8 mouse cellular contexts compared by ENCODE assay signal in genomic region chr16:31191818-31192217, GRCm38 (mm10). TPM values are rescaled to one million over a fixed set of nuclear protein-coding genes. Genes with fewer than 3 reads are reported as not detected.
A peak's percentile ranks its signal among the peaks of the same experiment; 100 is the strongest.
DNase-seq lines count a peak whose midpoint lies in the region; ATAC-seq and TF ChIP-seq lines count a peak whose summit lies in the region.

No protein-coding gene starts in this region.

- DNase-seq in kidney, adult 2 months = peak; percentile 21
- DNase-seq in kidney, postnatal 10 days = no peak
- DNase-seq in lung, postnatal 36 days = peak; percentile 62
- peak; percentile 62 for DNase-seq in thymus, adult 2 months
- DNase-seq in ovary, postnatal 10 days (ENCODE audit: low spot score) = no peak
- DNase-seq in cerebellum, postnatal 10 days = no peak
- DNase-seq in frontal cortex, postnatal 36 days (ENCODE audit: low spot score in 2 of 2) = no peak

- 47% methylated on average over 6 of the region's 6 CpGs for WGBS in kidney, adult 2 months
- 37% methylated on average over 6 of the region's 6 CpGs for WGBS in heart, embryonic 13.5 days
- 1% methylated on average over 6 of the region's 6 CpGs for WGBS in thymus, adult 2 months

- no peaks in the 10 kb centered on the region for H3K9me3 ChIP-seq in heart, embryonic 13.5 days

- no peak for TF ChIP-seq CTCF in kidney, adult 2 months (conservative IDR thresholded peaks at IDR 0.05; ENCODE audit: insufficient read depth, insufficient read length, low read depth, low read length)
- no peak for TF ChIP-seq CTCF in thymus, adult 2 months (IDR thresholded peaks at IDR 0.05; ENCODE audit: borderline replicate concordance, control insufficient read depth, extremely low read depth, insufficient read depth, low read length, poor library complexity)

- no peak for ATAC-seq in heart, embryonic 13.5 days (ENCODE audit: extremely low read depth, insufficient number of reproducible peaks, low FRiP score, low TSS enrichment)

- H3K9ac ChIP-seq in heart, embryonic 13.5 days = no peak overlapping the region

- no peak overlapping the region for H3K4me2 ChIP-seq in heart, embryonic 13.5 days

- no peaks in the 10 kb centered on the region for H3K27me3 ChIP-seq in kidney, adult 2 months (replicated peaks; ENCODE audit: control insufficient read depth, insufficient read depth, low read length)
- no peaks in the 10 kb centered on the region for H3K27me3 ChIP-seq in heart, embryonic 13.5 days (replicated peaks)
- H3K27me3 ChIP-seq in thymus, adult 2 months (ENCODE audit: control insufficient read depth, insufficient read depth, low read length) = no peaks in the 10 kb centered on the region

- TF ChIP-seq POLR2A in kidney, adult 2 months (IDR thresholded peaks at IDR 0.05; ENCODE audit: low read depth, low read length) = no peak
- no peak for TF ChIP-seq POLR2A in thymus, adult 2 months (IDR thresholded peaks at IDR 0.05; ENCODE audit: control insufficient read depth, extremely low read depth, insufficient read depth, low read length, poor library complexity)

- H3K4me1 ChIP-seq in kidney, adult 2 months (ENCODE audit: control insufficient read depth, insufficient read depth, low read length) = no peaks in the 10 kb centered on the region; the same call in 1 of the 2 replicates
- peaks cover 47% of the 10 kb centered on the region for H3K4me1 ChIP-seq in heart, embryonic 13.5 days
- H3K4me1 ChIP-seq in thymus, adult 2 months (replicated peaks; ENCODE audit: control insufficient read depth, insufficient read depth, low read length) = peaks cover 19% of the 10 kb centered on the region

- no peak overlapping the region for H3K27ac ChIP-seq in kidney, adult 2 months (ENCODE audit: insufficient read depth, low read depth, low read length)
- H3K27ac ChIP-seq in heart, embryonic 13.5 days (replicated peaks) = peak overlapping the region; percentile 37; the same call in 1 of the 2 replicates
- peak overlapping the region; percentile 28; the same call in 1 of the 2 replicates for H3K27ac ChIP-seq in thymus, adult 2 months (ENCODE audit: control insufficient read depth, insufficient read depth, low read length)

- H3K4me3 ChIP-seq in kidney, adult 2 months (ENCODE audit: insufficient read depth, low read depth, low read length) = no peak overlapping the region
- no peak overlapping the region for H3K4me3 ChIP-seq in heart, embryonic 13.5 days
- H3K4me3 ChIP-seq in thymus, adult 2 months (ENCODE audit: control insufficient read depth, insufficient read depth, low read length) = no peak overlapping the region

- no peaks in the 10 kb centered on the region for H3K36me3 ChIP-seq in kidney, adult 2 months (ENCODE audit: control insufficient read depth, insufficient read depth, low read length)
- no peaks in the 10 kb centered on the region for H3K36me3 ChIP-seq in heart, embryonic 13.5 days
- H3K36me3 ChIP-seq in thymus, adult 2 months (ENCODE audit: control insufficient read depth, insufficient read depth, low read length) = no peaks in the 10 kb centered on the region

RNA-seq across cellular contexts. Expression of gene Acap2, which starts 9.2 kb away (rescaled TPM):
- polyA plus RNA-seq in kidney, adult 2 months (2012; rRNA removed) = 7.7 and 8.6 TPM in 2 replicates
- polyA plus RNA-seq in heart, embryonic 13.5 days (2015; fragmentation: Nextera tagmentation; extraction: Ambion mirVana) = 10.3 and 10.9 TPM in 2 replicates
- 21.4 and 25.5 TPM in 2 replicates for polyA plus RNA-seq in thymus, adult 2 months (2012; rRNA removed)

Comparison
In these comparisons a context has a peak if more than half of its experiments do, and no peak if none do; other contexts are left out.
1. DNase-seq: peak in kidney, adult 2 months (single experiment), lung, postnatal 36 days (single experiment) and thymus, adult 2 months (single experiment); none in kidney, postnatal 10 days (single experiment), ovary, postnatal 10 days (single experiment), cerebellum, postnatal 10 days (0 of 2) and frontal cortex, postnatal 36 days (0 of 2).